Mouse (Mus musculus): ENCODE data around the gene Arv1.

- no peak for TF ChIP-seq TAL1 (IDR thresholded peaks at IDR 0.05; ENCODE audit: low read length)
- no peak for TF ChIP-seq TCF12 (IDR thresholded peaks at IDR 0.05; ENCODE audit: low read depth, low read length)
- no peak for TF ChIP-seq CTCF (IDR thresholded peaks at IDR 0.05 in 2 of 3, conservative IDR thresholded peaks at IDR 0.05 in 1 of 3; ENCODE audit: control insufficient read depth in 1 of 3, insufficient read depth in 1 of 3, low read depth in 2 of 3, low read length in 3 of 3, poor library complexity in 1 of 3, severe bottlenecking in 1 of 3)
- no peak for TF ChIP-seq POLR2A (IDR thresholded peaks at IDR 0.05; ENCODE audit: control insufficient read depth in 1 of 2, insufficient read depth in 1 of 2, low read depth in 1 of 2, low read length in 2 of 2, poor library complexity in 1 of 2)
- TF ChIP-seq EP300 (IDR thresholded peaks at IDR 0.05; ENCODE audit: low read depth in 1 of 2, low read length in 2 of 2), result no peak
- TF ChIP-seq MAX (IDR thresholded peaks at IDR 0.05; ENCODE audit: low read length), result no peak
- TF ChIP-seq HCFC1 (IDR thresholded peaks at IDR 0.05; ENCODE audit: low read depth, low read length), result no peak
- TF ChIP-seq MAFK (IDR thresholded peaks at IDR 0.05; ENCODE audit: borderline replicate concordance, low read depth, low read length), result no peak
- no peak for TF ChIP-seq MAZ (IDR thresholded peaks at IDR 0.05; ENCODE audit: low read depth, low read length)
- no peak for TF ChIP-seq CHD2 (IDR thresholded peaks at IDR 0.05; ENCODE audit: low read length)
Observed at GRCm38 (mm10) chr8:124688899-124689298, 33.0 kb upstream of the Arv1 start.

Data from MEL (cell line).